Mouse (Mus musculus): ENCODE measurements around the gene Syk.

- TF ChIP-seq GATA1 (IDR thresholded peaks at IDR 0.05; ENCODE audit: borderline replicate concordance, low read length) (no peak), CTCF (IDR thresholded peaks at IDR 0.05; ENCODE audit: low read depth, low read length) (no peak), TAL1 (conservative IDR thresholded peaks at IDR 0.05; ENCODE audit: low read depth, low read length) (no peak)
These were observed 90.9 kb downstream of the Syk start for GRCm38 (mm10) chr13:52673856-52674255.
